Mouse (Mus musculus) ES-Bruce4 (cell line): ENCODE data around the gene Saa4.

Source experiments
- CTCF ChIP-seq: IDR thresholded peaks from one replicate; pipeline ENCODE4 v1.8.1; 2011; ENCODE audit warnings: low read depth, low read length
- EP300 ChIP-seq: IDR thresholded peaks from 2 replicates; pipeline ENCODE4 v1.6.1; 2011; ENCODE audit warnings: low read depth, low read length; ENCODE audit not compliant: insufficient read depth
- POLR2A ChIP-seq: IDR thresholded peaks from one replicate; pipeline ENCODE4 v1.8.1; 2011; ENCODE audit warnings: low read length; ENCODE audit not compliant: insufficient read depth

DNA sequence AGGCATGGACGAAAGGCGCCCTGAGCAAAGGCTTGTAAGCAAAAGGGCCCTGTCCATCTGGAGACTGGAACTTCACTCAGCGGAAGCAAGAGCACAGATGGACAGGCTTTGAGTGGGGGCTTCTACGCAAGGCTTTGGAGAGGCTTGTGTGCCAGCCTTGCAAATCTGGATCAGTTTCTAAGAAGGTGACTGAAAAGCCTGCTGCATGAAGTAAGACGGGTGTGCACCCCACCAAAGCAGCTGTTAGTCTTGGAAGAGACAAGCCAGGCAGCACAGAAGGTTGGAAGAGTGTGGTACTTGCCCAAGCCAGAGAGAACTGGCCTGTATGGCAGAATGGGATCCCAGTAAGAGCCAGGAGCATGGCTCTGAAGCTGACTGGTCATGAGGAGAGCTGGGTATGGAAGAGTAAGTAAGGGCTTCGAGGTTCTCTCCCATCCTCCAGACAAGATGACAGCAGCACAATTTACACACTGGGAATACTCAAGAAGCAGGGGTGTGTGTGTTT, 31.8 kb downstream of the Saa4 start:
- TF ChIP-seq CTCF (no peak), POLR2A (no peak), EP300 (no peak)
